Mouse (Mus musculus) limb, embryonic 14.5 days (tissue): Measurements from ENCODE around the gene Gatad2a. TPM values are rescaled to one million over a fixed set of nuclear protein-coding genes. Genes with fewer than 3 reads are reported as not detected.
A peak's percentile ranks its signal among the peaks of the same experiment; 100 is the strongest.

Experiments
- ATAC-seq: fragments of 200-750 bp; cut with Nextera tagmentation; 2 replicates; pipeline ENCODE4 v1.8.0; 2017; ENCODE audit warnings: low read depth, moderate number of reproducible peaks, moderate TSS enrichment; ENCODE audit not compliant: low FRiP score
- DNase-seq: peaks from one replicate; pipeline ENCODE4 v3.0.0-alpha.2; 2015; ENCODE audit warnings: low spot score
- H3K27ac ChIP-seq: fragments of 300-500 bp; sonication (generic); replicated peaks from 2 replicates; pipeline ENCODE4 v1.5.1; 2014; ENCODE audit warnings: low read depth, mild to moderate bottlenecking, low read length, moderate library complexity, mixed read lengths
- H3K27me3 ChIP-seq: fragments of 300-500 bp; sonication (generic); 2 replicates; pipeline ENCODE4 v1.6.1; 2014; ENCODE audit warnings: low read length, mixed read lengths; ENCODE audit not compliant: control insufficient read depth, insufficient read depth
- H3K36me3 ChIP-seq: fragments of 300-500 bp; sonication (generic); 2 replicates; pipeline ENCODE4 v1.6.1; 2014; ENCODE audit warnings: mild to moderate bottlenecking, low read length, moderate library complexity, mixed read lengths; ENCODE audit not compliant: control insufficient read depth, insufficient read depth
- H3K4me1 ChIP-seq: fragments of 300-500 bp; sonication (generic); 2 replicates; pipeline ENCODE4 v1.6.1; 2014; ENCODE audit warnings: antibody characterized with exemption, low read length, mixed read lengths; ENCODE audit not compliant: control insufficient read depth, insufficient read depth
- H3K4me2 ChIP-seq: fragments of 300-500 bp; sonication (generic); replicated peaks from 2 replicates; pipeline ENCODE4 v1.6.1; 2014; ENCODE audit warnings: low read depth, mild to moderate bottlenecking, low read length, moderate library complexity; ENCODE audit not compliant: severe bottlenecking
- H3K4me3 ChIP-seq: fragments of 300-500 bp; sonication (generic); replicated peaks from 2 replicates; pipeline ENCODE4 v1.5.1; 2014; ENCODE audit warnings: low read length
- H3K9ac ChIP-seq: fragments of 300-500 bp; sonication (generic); 2 replicates; pipeline ENCODE4 v1.6.1; 2014; ENCODE audit warnings: mild to moderate bottlenecking, low read depth, low read length, moderate library complexity; ENCODE audit not compliant: severe bottlenecking
- H3K9me3 ChIP-seq: fragments of 300-500 bp; sonication (generic); 2 replicates; pipeline ENCODE4 v1.6.1; 2016; ENCODE audit warnings: low read length; ENCODE audit not compliant: control insufficient read depth
- POLR2A ChIP-seq: fragments of 200-500 bp; IDR thresholded peaks from 2 replicates; pipeline ENCODE4 v1.8.0; 2012; ENCODE audit warnings: inconsistent platforms, mild to moderate bottlenecking, moderate library complexity, borderline replicate concordance; ENCODE audit not compliant: insufficient read depth, insufficient read length; ENCODE audit errors: extremely low read depth
- WGBS: fragments of 180-500 bp; shearing (Covaris S2); extraction: QIAGEN DNeasy Blood & Tissue Kit; methylation state at CpG from one replicate; pipeline ENCODE4 v1.1.7; 2014; 5-methylcytosine and 5-hydroxymethylcytosine counted together
- polyA plus RNA-seq, 2 experiments: library from polyadenylated mRNA; depleted of rRNA in 1 of 2; stranded (reverse) in 1 of 2; unstranded in 1 of 2; fragments of >200 nt; fragmentation: Nextera tagmentation in 1 of 2; extraction: Ambion mirVana in 1 of 2; gene quantifications; 2 replicates each; pipeline versions ENCODE4 v1.2.1 to v1.2.3; 2012 to 2014

The Gatad2a gene
- polyA plus RNA-seq, 2 experiments: 49.2 to 65.0 TPM

GRCm38 (mm10) chr8:69937466-69937865 lies 58.7 kb downstream of the Gatad2a start:
- no peak overlapping the region for H3K9ac ChIP-seq
- no peak overlapping the region for H3K4me3 ChIP-seq
- H3K27me3 ChIP-seq: no peaks in the 10 kb centered on the region
- ATAC-seq (no peak), DNase-seq (no peak)
- H3K4me1 ChIP-seq: peaks cover 8% of the 10 kb centered on the region; the same call in 1 of the 2 replicates
- H3K36me3 ChIP-seq: peaks cover 35% of the 10 kb centered on the region
- H3K27ac ChIP-seq: no peak overlapping the region
- WGBS: 94% methylated on average over 3 of the region's 3 CpGs
- no peak for TF ChIP-seq POLR2A
- no peak overlapping the region for H3K4me2 ChIP-seq
- H3K9me3 ChIP-seq: no peaks in the 10 kb centered on the region

GRCm38 (mm10) chr8:69936050-69936794 lies 60.0 kb downstream of the Gatad2a start:
- 0 out of 2 replicates have a peak overlapping the region, but pooled peaks have one; percentile 52 for H3K27ac ChIP-seq
- no peak for TF ChIP-seq POLR2A
- 67% methylated on average over 7 of the region's 7 CpGs for WGBS
- ATAC-seq (peak; percentile 82), DNase-seq (peak; percentile 73)
- H3K27me3 ChIP-seq: no peaks in the 10 kb centered on the region
- no peak overlapping the region for H3K4me2 ChIP-seq
- H3K9me3 ChIP-seq: no peaks in the 10 kb centered on the region
- H3K4me3 ChIP-seq: no peak overlapping the region
- H3K36me3 ChIP-seq: peaks cover 35% of the 10 kb centered on the region
- H3K4me1 ChIP-seq: peaks cover 8% of the 10 kb centered on the region; the same call in 1 of the 2 replicates
- H3K9ac ChIP-seq: no peak overlapping the region

- Histone ChIP-seq H3K4me2 (no peak overlapping the region), H3K9me3 (no peaks in the 10 kb centered on the region), H3K27me3 (no peaks in the 10 kb centered on the region), H3K9ac (no peak overlapping the region), H3K4me3 (no peak overlapping the region), H3K27ac (no peak overlapping the region), H3K36me3 (peaks cover 35% of the 10 kb centered on the region), H3K4me1 (peaks cover 6% of the 10 kb centered on the region; the same call in 1 of the 2 replicates)
- DNase-seq (no peak), ATAC-seq (no peak)
- 87% methylated on average over 3 of the region's 3 CpGs for WGBS
- TF ChIP-seq POLR2A: no peak
Measured at GRCm38 (mm10) chr8:69935431-69935830, 60.8 kb downstream of the Gatad2a start.

GRCm38 (mm10) chr8:69934582-69934981 lies 61.6 kb downstream of the Gatad2a start:
- 82% methylated on average over 5 of the region's 5 CpGs for WGBS
- no peak overlapping the region for H3K27ac ChIP-seq

GRCm38 (mm10) chr8:69933811-69934210 lies 62.4 kb downstream of the Gatad2a start:
- ATAC-seq (no peak), DNase-seq (no peak)
- Histone ChIP-seq H3K4me1 (no peaks in the 10 kb centered on the region), H3K9ac (no peak overlapping the region), H3K27me3 (no peaks in the 10 kb centered on the region), H3K9me3 (no peaks in the 10 kb centered on the region), H3K27ac (no peak overlapping the region), H3K36me3 (peaks cover 32% of the 10 kb centered on the region), H3K4me3 (no peak overlapping the region), H3K4me2 (no peak overlapping the region)
- no peak for TF ChIP-seq POLR2A
- WGBS: 84% methylated on average over 2 of the region's 2 CpGs

More at GRCm38 (mm10) chr8:69934582-69934981, 61.6 kb downstream of the Gatad2a start:
- ATAC-seq (no peak), DNase-seq (no peak)
- Histone ChIP-seq H3K36me3 (peaks cover 35% of the 10 kb centered on the region), H3K4me3 (no peak overlapping the region), H3K9me3 (no peaks in the 10 kb centered on the region), H3K4me1 (no peaks in the 10 kb centered on the region), H3K9ac (no peak overlapping the region), H3K4me2 (no peak overlapping the region), H3K27me3 (no peaks in the 10 kb centered on the region)
- no peak for TF ChIP-seq POLR2A
